Mouse (Mus musculus): ENCODE data around the gene Rapgef4.

The Rapgef4 gene

GRCm38 (mm10) chr2:72201506-72201905 is 220.5 kb downstream of the Rapgef4 start:
- peak; percentile 36 for DNase-seq

- DNase-seq: no peak
Measured at GRCm38 (mm10) chr2:72202252-72202651, 221.2 kb downstream of the Rapgef4 start.

GRCm38 (mm10) chr2:72203609-72204008 is 222.6 kb downstream of the Rapgef4 start:
- DNase-seq: peak; percentile 88

- peak; percentile 67 for DNase-seq
Measured at GRCm38 (mm10) chr2:72205869-72206268, 224.8 kb downstream of the Rapgef4 start.

- DNase-seq: no peak
Measured at GRCm38 (mm10) chr2:72206530-72207248, 225.6 kb downstream of the Rapgef4 start.

GRCm38 (mm10) chr2:72217336-72217735 is 236.3 kb downstream of the Rapgef4 start:
- no peak for DNase-seq

GRCm38 (mm10) chr2:72219921-72220320 is 238.9 kb downstream of the Rapgef4 start:
- peak; percentile 84 for DNase-seq

GRCm38 (mm10) chr2:72221283-72221682 is 240.2 kb downstream of the Rapgef4 start:
- no peak for DNase-seq

- DNase-seq: no peak
Measured at GRCm38 (mm10) chr2:72221706-72222105, 240.7 kb downstream of the Rapgef4 start.

- DNase-seq: no peak
Measured at GRCm38 (mm10) chr2:72222276-72222675, 241.2 kb downstream of the Rapgef4 start.

GRCm38 (mm10) chr2:72222736-72223455 is 241.9 kb downstream of the Rapgef4 start:
- DNase-seq: no peak

- no peak for DNase-seq
Measured at GRCm38 (mm10) chr2:72223479-72223878, 242.4 kb downstream of the Rapgef4 start.

GRCm38 (mm10) chr2:72226006-72226405 is 245.0 kb downstream of the Rapgef4 start:
- no peak for DNase-seq

GRCm38 (mm10) chr2:72227416-72227815 is 246.4 kb downstream of the Rapgef4 start:
- no peak for DNase-seq

GRCm38 (mm10) chr2:72228881-72229280 is 247.8 kb downstream of the Rapgef4 start:
- no peak for DNase-seq

GRCm38 (mm10) chr2:72230545-72230944 is 249.5 kb downstream of the Rapgef4 start:
- DNase-seq: no peak

- DNase-seq: no peak
Measured at GRCm38 (mm10) chr2:72234085-72234484, 253.0 kb downstream of the Rapgef4 start.

GRCm38 (mm10) chr2:72234943-72235342 is 253.9 kb downstream of the Rapgef4 start:
- peak; percentile 66 for DNase-seq

GRCm38 (mm10) chr2:72235361-72235901 is 254.4 kb downstream of the Rapgef4 start:
- no peak for DNase-seq

GRCm38 (mm10) chr2:72238421-72238820 is 257.4 kb downstream of the Rapgef4 start:
- DNase-seq: no peak

- no peak for DNase-seq
Measured at GRCm38 (mm10) chr2:72238925-72239324, 257.9 kb downstream of the Rapgef4 start.

GRCm38 (mm10) chr2:72239456-72239855 is 258.4 kb downstream of the Rapgef4 start:
- no peak for DNase-seq

GRCm38 (mm10) chr2:72239993-72240392 is 259.0 kb downstream of the Rapgef4 start:
- no peak for DNase-seq

GRCm38 (mm10) chr2:72240691-72241090 is 259.7 kb downstream of the Rapgef4 start:
- no peak for DNase-seq

Measured in thymus, postnatal 25 days (tissue).